Mouse (Mus musculus) olfactory bulb, adult 2 months (tissue): ENCODE results near the gene Smim17. TPM values are rescaled to one million over a fixed set of nuclear protein-coding genes. Genes with fewer than 3 reads are reported as not detected.
"Not testable (repeated sequence)": the region's sequence is repeated elsewhere in the genome, so short reads cannot be mapped to it uniquely, and the experiment has no call there.

ENCODE experiments used
- H3K27ac ChIP-seq: fragments of 200-500 bp; 2 replicates; pipeline ENCODE4 v1.5.1; 2012; ENCODE audit warnings: low read depth, low read length; ENCODE audit not compliant: insufficient read depth
- H3K4me1 ChIP-seq: fragments of 200-500 bp; 2 replicates; pipeline ENCODE4 v1.6.1; 2012; ENCODE audit warnings: low read length; ENCODE audit not compliant: control insufficient read depth, insufficient read depth
- H3K4me3 ChIP-seq: fragments of 200-500 bp; 2 replicates; pipeline ENCODE4 v1.5.1; 2012; ENCODE audit warnings: mild to moderate bottlenecking, low read depth, low read length, moderate library complexity; ENCODE audit not compliant: insufficient read depth
- CTCF ChIP-seq: fragments of 200-500 bp; IDR thresholded peaks from 2 replicates; pipeline ENCODE4 v1.5.1; 2012; ENCODE audit warnings: low read depth, mild to moderate bottlenecking, low read length, moderate library complexity; ENCODE audit not compliant: insufficient read depth
- POLR2A ChIP-seq: fragments of 200-500 bp; IDR thresholded peaks from 2 replicates; pipeline ENCODE4 v1.6.1; 2012; ENCODE audit warnings: mild to moderate bottlenecking, low read depth, low read length, moderate library complexity; ENCODE audit not compliant: insufficient read depth
- WGBS: fragments of 180-500 bp; shearing (Covaris S2); methylation state at CpG from one replicate; pipeline ENCODE4 v1.1.7; 2018; 5-methylcytosine and 5-hydroxymethylcytosine counted together
- polyA plus RNA-seq: library from polyadenylated mRNA; stranded (reverse); fragments of >200 nt; gene quantifications from 2 replicates; pipeline ENCODE4 v1.2.4, GENCODE M21; 2012; ENCODE audit warnings: low replicate concordance; ENCODE audit not compliant: missing spikeins, insufficient read depth, insufficient read length

Smim17 gene
- polyA plus RNA-seq, 1 experiment = not detected

GRCm38 (mm10) chr7:6456399-6456798 lies 57.9 kb downstream of the Smim17 start:
- no peaks in the 10 kb centered on the region for H3K4me1 ChIP-seq
- TF ChIP-seq CTCF = no peak
- no peak for TF ChIP-seq POLR2A
- WGBS = 41% methylated on average over 3 of the region's 3 CpGs
- no peak overlapping the region for H3K4me3 ChIP-seq
- H3K27ac ChIP-seq = no peak overlapping the region

GRCm38 (mm10) chr7:6466951-6467350 lies 68.4 kb downstream of the Smim17 start, which contains the start of gene Olfr1346:
Gene Olfr1346, plus strand, starts transcription at chr7:6467101.
- Histone ChIP-seq H3K27ac (no peak within 1 kb of the TSS), H3K4me3 (no peak within 1 kb of the TSS), H3K4me1 (no peaks in the 10 kb centered on the region)
- no peak for TF ChIP-seq POLR2A
- no peak for TF ChIP-seq CTCF

GRCm38 (mm10) chr7:6477633-6478032 lies 79.1 kb downstream of the Smim17 start:
- WGBS = 83% methylated on average over 2 of the region's 2 CpGs
- H3K4me3 ChIP-seq, H3K27ac ChIP-seq, H3K4me1 ChIP-seq: not testable (repeated sequence)

Other genes starting within 250 kb of the Smim17 start
- gene Zfp787, start 242.7 kb upstream of the Smim17 start, polyA plus RNA-seq = not detected in 2 replicates
- not detected in 2 replicates for gene Zfp444, start 226.5 kb upstream of the Smim17 start, polyA plus RNA-seq
- gene Galp, start 201.6 kb upstream of the Smim17 start, polyA plus RNA-seq = not detected in 2 replicates
- not detected in 2 replicates for gene Zscan5b, start 176.4 kb upstream of the Smim17 start, polyA plus RNA-seq
- gene Epp13, start 146.0 kb upstream of the Smim17 start, polyA plus RNA-seq = not detected in 2 replicates
- not detected in 2 replicates for gene Zfp667, start 112.1 kb upstream of the Smim17 start, polyA plus RNA-seq
- not detected in 2 replicates for gene Zfp583, start 67.4 kb upstream of the Smim17 start, polyA plus RNA-seq
- gene Gm3854, start 55.0 kb upstream of the Smim17 start, polyA plus RNA-seq = not detected in 2 replicates
- not detected in 2 replicates for gene Zfp78, start 35.4 kb upstream of the Smim17 start, polyA plus RNA-seq
- not detected in 2 replicates for gene Zfp28, start 15.4 kb upstream of the Smim17 start, polyA plus RNA-seq
- not detected in 2 replicates for gene Gm20715, start 11.6 kb downstream of the Smim17 start, polyA plus RNA-seq
- gene Olfr1344, start 40.0 kb downstream of the Smim17 start, polyA plus RNA-seq = not detected in 2 replicates
- not detected in 2 replicates for gene Olfr1336, start 57.5 kb downstream of the Smim17 start, polyA plus RNA-seq
- not detected in 2 replicates for gene Olfr1346, start 68.4 kb downstream of the Smim17 start, polyA plus RNA-seq
- not detected in 2 replicates for gene Olfr5, start 88.2 kb downstream of the Smim17 start, polyA plus RNA-seq
- gene Olfr1347, start 101.0 kb downstream of the Smim17 start, polyA plus RNA-seq = not detected in 2 replicates
- not detected in 2 replicates for gene Olfr1348, start 110.0 kb downstream of the Smim17 start, polyA plus RNA-seq
- not detected in 2 replicates for gene Olfr1349, start 124.2 kb downstream of the Smim17 start, polyA plus RNA-seq
- not detected in 2 replicates for gene Olfr1350, start 166.1 kb downstream of the Smim17 start, polyA plus RNA-seq